Mouse (Mus musculus): ENCODE measurements around the gene Oser1.

Gene Oser1

GRCm38 (mm10) chr2:163362940-163363921 is 61.3 kb downstream of the Oser1 start:
- ATAC-seq (ENCODE audit: insufficient number of reproducible peaks, low FRiP score, low TSS enrichment), result no peak

DNA sequence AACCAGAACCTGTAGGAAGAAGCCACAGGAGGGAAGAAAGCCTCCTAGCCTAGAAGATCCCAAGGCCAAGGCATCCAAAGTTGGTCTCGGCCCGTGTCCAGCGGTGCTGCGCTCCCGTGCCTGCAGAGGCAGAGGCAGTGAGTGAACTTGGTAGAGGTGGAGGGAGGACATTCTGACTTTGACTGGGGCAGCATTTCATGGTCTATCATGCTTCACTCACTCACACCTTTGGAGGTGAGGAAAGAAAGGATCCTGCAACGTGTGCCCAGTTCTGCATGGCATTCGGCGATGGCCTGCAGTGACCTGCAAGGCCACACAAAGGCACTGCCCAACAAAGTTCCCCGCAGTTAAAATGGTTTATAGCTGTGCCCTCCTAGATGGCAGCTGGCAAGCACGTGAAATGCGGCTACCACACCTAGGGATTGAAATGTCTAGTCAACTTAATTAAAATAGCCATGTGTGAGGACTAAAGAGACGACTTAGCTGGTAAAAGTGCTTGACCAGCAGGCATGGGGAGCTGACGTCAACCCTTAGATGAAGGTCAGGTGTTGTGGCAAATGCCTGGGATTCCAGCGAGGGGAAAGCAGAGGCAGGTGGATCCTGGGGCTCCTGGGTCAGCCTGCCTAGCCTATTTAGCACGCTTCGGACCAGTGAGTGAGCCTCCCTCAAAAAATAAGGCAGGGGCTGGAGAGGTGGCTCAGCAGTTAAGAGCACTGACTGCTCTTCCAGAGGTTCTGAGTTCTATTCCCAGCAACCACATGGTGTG is 63.5 kb downstream of the Oser1 start:
- no peak for ATAC-seq (ENCODE audit: insufficient number of reproducible peaks, low FRiP score, low TSS enrichment)

GRCm38 (mm10) chr2:163359253-163359652 is 65.2 kb downstream of the Oser1 start:
- ATAC-seq (ENCODE audit: insufficient number of reproducible peaks, low FRiP score, low TSS enrichment), result no peak

GRCm38 (mm10) chr2:163358662-163359061 is 65.8 kb downstream of the Oser1 start:
- ATAC-seq (ENCODE audit: insufficient number of reproducible peaks, low FRiP score, low TSS enrichment), result no peak

- ATAC-seq (ENCODE audit: insufficient number of reproducible peaks, low FRiP score, low TSS enrichment), result no peak
These were observed 68.2 kb downstream of the Oser1 start for GRCm38 (mm10) chr2:163356113-163356840.
